In the genomic region with DNA sequence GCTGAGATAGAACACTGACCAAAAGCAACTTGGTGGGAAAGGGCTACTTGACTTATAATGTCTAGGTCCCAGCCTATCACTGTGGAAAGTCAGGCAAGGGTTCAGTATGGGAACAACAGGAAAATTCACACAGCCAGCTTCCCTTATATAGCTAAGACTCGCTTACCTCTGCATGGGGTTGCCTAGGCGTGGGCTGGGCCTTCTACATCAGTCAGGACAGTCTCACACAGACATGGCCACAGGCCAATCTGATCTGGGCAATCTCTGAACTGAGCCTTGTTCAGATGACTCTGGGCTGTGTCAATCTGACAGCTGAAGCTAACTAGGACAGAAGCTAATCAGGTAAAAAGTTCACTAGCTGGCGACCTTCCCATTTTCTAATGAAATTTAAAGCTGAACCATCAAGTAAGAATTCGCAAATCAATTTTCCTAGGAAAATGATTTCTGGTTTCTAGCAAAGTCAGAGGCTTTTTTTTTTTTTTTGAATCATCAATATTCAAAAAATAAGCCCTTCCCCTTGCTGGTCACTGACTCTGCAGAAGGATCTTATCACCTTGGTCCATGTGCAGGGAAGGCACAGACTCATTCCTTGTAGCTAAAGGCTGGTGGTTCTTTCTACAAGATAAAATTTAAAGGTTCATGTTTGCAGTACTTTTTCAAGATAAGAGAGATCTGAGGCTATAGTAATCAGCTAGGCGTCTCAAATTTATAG, we compare ENCODE assay signal across 10 mouse cellular contexts.
DNase-seq lines count a peak whose midpoint lies in the region; ATAC-seq lines count a peak whose summit lies in the region.
"Had no signal": no experiment of that assay in that cellular context is flagged by ENCODE, and none has a peak within 500 bp of the region (broad histone marks: within the 10 kb centered on the region; RNA-seq: fewer than 3 reads in every experiment).

No protein-coding gene starts in this region.

- peak; percentile 71 for DNase-seq in adrenal gland, adult 2 months
- DNase-seq in adrenal gland, adult 8-10 months: no peak
- peak; percentile 47 to 60 for DNase-seq in kidney, postnatal 36 days
- no peak for DNase-seq in thymus, postnatal 25 days
- no peak for DNase-seq in ovary, postnatal 14 days (ENCODE audit: low spot score)
- DNase-seq: gastrocnemius, postnatal 36 days had no signal

- no peak overlapping the region for H3K9ac ChIP-seq in midbrain, embryonic 13.5 days (replicated peaks)
- no peak overlapping the region for H3K9ac ChIP-seq in midbrain, embryonic 15.5 days
- H3K9ac ChIP-seq in stomach, embryonic 15.5 days: no peak overlapping the region

- 0 out of 2 replicates have a peak, but pooled peaks cover 5% of the 10 kb centered on the region for H3K36me3 ChIP-seq in midbrain, embryonic 13.5 days
- H3K36me3 ChIP-seq in midbrain, embryonic 15.5 days (replicated peaks): no peaks in the 10 kb centered on the region
- 0 out of 2 replicates have a peak, but pooled peaks cover 3% of the 10 kb centered on the region for H3K36me3 ChIP-seq in stomach, embryonic 15.5 days

- no peak overlapping the region for H3K4me3 ChIP-seq in midbrain, embryonic 13.5 days (replicated peaks)
- no peak overlapping the region for H3K4me3 ChIP-seq in midbrain, embryonic 15.5 days
- no peak overlapping the region for H3K4me3 ChIP-seq in stomach, embryonic 15.5 days (replicated peaks)

- H3K27ac ChIP-seq in midbrain, embryonic 13.5 days: no peak overlapping the region; the same call in 1 of the 2 replicates
- no peak overlapping the region for H3K27ac ChIP-seq in midbrain, embryonic 15.5 days
- H3K27ac ChIP-seq in stomach, embryonic 15.5 days: peak overlapping the region; percentile 87
- H3K27ac ChIP-seq: macrophage had no signal

- WGBS in midbrain, embryonic 13.5 days: 79% methylated on average over 5 of the region's 5 CpGs
- 73% methylated on average over 5 of the region's 5 CpGs for WGBS in midbrain, embryonic 15.5 days
- 46% methylated on average over 5 of the region's 5 CpGs for WGBS in stomach, embryonic 15.5 days

- no peaks in the 10 kb centered on the region for H3K9me3 ChIP-seq in midbrain, embryonic 13.5 days
- no peaks in the 10 kb centered on the region for H3K9me3 ChIP-seq in midbrain, embryonic 15.5 days
- no peaks in the 10 kb centered on the region for H3K9me3 ChIP-seq in stomach, embryonic 15.5 days

- H3K4me1 ChIP-seq in midbrain, embryonic 13.5 days (replicated peaks): peaks cover 24% of the 10 kb centered on the region
- H3K4me1 ChIP-seq in midbrain, embryonic 15.5 days: peaks cover 14% of the 10 kb centered on the region
- H3K4me1 ChIP-seq in stomach, embryonic 15.5 days: peaks cover 37% of the 10 kb centered on the region

- ATAC-seq in midbrain, embryonic 13.5 days: peak; percentile 29; the same call in 1 of the 2 replicates
- no peak for ATAC-seq in midbrain, embryonic 15.5 days (replicated peaks)
- peak; percentile 80 for ATAC-seq in stomach, embryonic 15.5 days (ENCODE audit: insufficient read depth, low FRiP score, low read depth)

- H3K4me2 ChIP-seq in midbrain, embryonic 13.5 days (replicated peaks): no peak overlapping the region
- H3K4me2 ChIP-seq in midbrain, embryonic 15.5 days: no peak overlapping the region
- no peak overlapping the region for H3K4me2 ChIP-seq in stomach, embryonic 15.5 days

- no peaks in the 10 kb centered on the region for H3K27me3 ChIP-seq in midbrain, embryonic 13.5 days
- H3K27me3 ChIP-seq in midbrain, embryonic 15.5 days (replicated peaks): no peaks in the 10 kb centered on the region
- no peaks in the 10 kb centered on the region for H3K27me3 ChIP-seq in stomach, embryonic 15.5 days (replicated peaks)

Comparison
In these comparisons a context has a peak if more than half of its experiments do, and no peak if none do; other contexts are left out.
1. DNase-seq: peak in adrenal gland, adult 2 months (single experiment) and kidney, postnatal 36 days (2 of 2); none in adrenal gland, adult 8-10 months (single experiment), thymus, postnatal 25 days (single experiment) and ovary, postnatal 14 days (single experiment).